ENCODE assay signal across 8 mouse cellular contexts in genomic region chr10:89731341-89731740, GRCm38 (mm10). TPM values are rescaled to one million over a fixed set of nuclear protein-coding genes. Genes with fewer than 3 reads are reported as not detected.
DNase-seq lines count a peak whose midpoint lies in the region; ATAC-seq lines count a peak whose summit lies in the region.

No protein-coding gene starts in this region.

- no peak for ATAC-seq in liver, embryonic 15.5 days (ENCODE audit: insufficient read depth)

- peaks cover 19% of the 10 kb centered on the region for H3K4me1 ChIP-seq in forebrain, embryonic 10.5 days
- H3K4me1 ChIP-seq in liver, embryonic 15.5 days (replicated peaks): peaks cover 24% of the 10 kb centered on the region

- H3K4me2 ChIP-seq in liver, embryonic 15.5 days: peak overlapping the region; percentile 83

- WGBS in forebrain, embryonic 10.5 days: 19% methylated on average over 5 of the region's 5 CpGs
- WGBS in liver, embryonic 15.5 days (ENCODE audit: insufficient replicate concordance): 14% methylated on average over 5 of the region's 5 CpGs

- H3K27me3 ChIP-seq in forebrain, embryonic 10.5 days (ENCODE audit: poor library complexity, severe bottlenecking): no peaks in the 10 kb centered on the region
- H3K27me3 ChIP-seq in liver, embryonic 15.5 days: no peaks in the 10 kb centered on the region

- intact Hi-C loops in gastrocnemius, postnatal 14 days (cut with DNase I; ENCODE audit: low total_unique reads): no loop called here

- peak overlapping the region; percentile 69 for H3K9ac ChIP-seq in liver, embryonic 15.5 days

- no peaks in the 10 kb centered on the region for H3K9me3 ChIP-seq in forebrain, embryonic 10.5 days
- no peaks in the 10 kb centered on the region for H3K9me3 ChIP-seq in liver, embryonic 15.5 days (replicated peaks)

- peak; percentile 33 to 36 for DNase-seq in cerebellum, postnatal 10 days
- no peak for DNase-seq in cerebellum, adult 8-10 months
- peak; percentile 67 for DNase-seq in 416B (ENCODE audit: low read depth)
- no peak for DNase-seq in forebrain, embryonic 10.5 days (ENCODE audit: extremely low spot score, low spot score)
- DNase-seq in yolk sac, embryonic 10.5 days (ENCODE audit: low spot score): no peak
- DNase-seq in gastrocnemius, postnatal 14 days: no peak
- DNase-seq in B cell, adult 2 months: no peak

- H3K36me3 ChIP-seq in forebrain, embryonic 10.5 days (replicated peaks): peaks cover 20% of the 10 kb centered on the region
- peaks cover 10% of the 10 kb centered on the region for H3K36me3 ChIP-seq in liver, embryonic 15.5 days (replicated peaks)

- H3K27ac ChIP-seq in forebrain, embryonic 10.5 days: peak overlapping the region; percentile 75
- H3K27ac ChIP-seq in liver, embryonic 15.5 days (replicated peaks): no peak overlapping the region

- peak overlapping the region; percentile 61 for H3K4me3 ChIP-seq in forebrain, embryonic 10.5 days
- peak overlapping the region; percentile 77 for H3K4me3 ChIP-seq in liver, embryonic 15.5 days (replicated peaks)

RNA-seq across cellular contexts. Expression of gene Actr6, which starts 0.8 kb away (rescaled TPM):
- 37.5 and 38.3 TPM in 2 replicates for polyA plus RNA-seq in forebrain, embryonic 10.5 days (2016; fragmentation: Nextera tagmentation; extraction: Ambion mirVana)
- polyA plus RNA-seq in liver, embryonic 15.5 days (2015; fragmentation: Nextera tagmentation; extraction: Ambion mirVana): 13.0 and 14.1 TPM in 2 replicates
- total RNA-seq in gastrocnemius, postnatal 14 days (2021): 1 to 10 TPM; 4.6 to 8.2 TPM

RNA-seq across cellular contexts. Expression of gene Uhrf1bp1l, which starts 13.4 kb away (rescaled TPM):
- polyA plus RNA-seq in forebrain, embryonic 10.5 days (2016; fragmentation: Nextera tagmentation; extraction: Ambion mirVana): 31.2 and 33.3 TPM in 2 replicates
- 9.4 and 11.1 TPM in 2 replicates for polyA plus RNA-seq in liver, embryonic 15.5 days (2015; fragmentation: Nextera tagmentation; extraction: Ambion mirVana)
- 10 to 100 TPM in 1 of 2 experiments, 1 to 10 TPM in 1; 9.8 to 12.9 TPM for total RNA-seq in gastrocnemius, postnatal 14 days (2021)

RNA-seq across cellular contexts. Expression of gene Scyl2, which starts 45.3 kb away (rescaled TPM):
- polyA plus RNA-seq in forebrain, embryonic 10.5 days (2016; fragmentation: Nextera tagmentation; extraction: Ambion mirVana): 7.8 and 8.5 TPM in 2 replicates
- 3.6 and 4.0 TPM in 2 replicates for polyA plus RNA-seq in liver, embryonic 15.5 days (2015; fragmentation: Nextera tagmentation; extraction: Ambion mirVana)
- total RNA-seq in gastrocnemius, postnatal 14 days (2021): 10 to 100 TPM; 11.4 to 13.6 TPM

Comparison
In these comparisons a context has a peak if more than half of its experiments do, and no peak if none do; other contexts are left out.
1. DNase-seq: peak in cerebellum, postnatal 10 days (2 of 2) and 416B (single experiment); none in cerebellum, adult 8-10 months (single experiment), forebrain, embryonic 10.5 days (single experiment), yolk sac, embryonic 10.5 days (single experiment), gastrocnemius, postnatal 14 days (single experiment) and B cell, adult 2 months (0 of 2).